Mouse (Mus musculus): ENCODE results near the gene Olfr1061. TPM values are rescaled to one million over a fixed set of nuclear protein-coding genes. Genes with fewer than 3 reads are reported as not detected.
"Not testable (repeated sequence)": the region's sequence is repeated elsewhere in the genome, so short reads cannot be mapped to it uniquely, and the experiment has no call there.

Gene Olfr1061
- total RNA-seq (2017): not detected in 2 replicates

DNA sequence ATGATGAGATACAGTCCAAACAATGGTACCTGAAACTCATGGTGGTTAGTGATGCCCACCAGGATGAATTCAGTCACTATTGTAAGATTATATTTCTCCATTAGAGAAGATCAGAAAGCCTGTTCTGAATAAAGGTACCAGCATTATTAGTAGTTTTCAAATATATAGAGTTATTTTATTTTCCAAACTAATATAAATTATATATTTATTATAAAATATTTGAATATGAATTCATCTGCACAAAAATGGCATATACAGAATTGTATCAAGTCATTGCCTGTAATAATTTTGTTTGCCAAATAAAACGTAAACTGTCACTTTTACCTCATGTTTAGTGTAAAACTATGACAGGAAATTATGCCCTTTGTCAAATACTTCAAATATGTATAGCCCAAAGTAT, at the start of gene Olfr1061:
Olfr1061 (minus strand) TSS at position 101 of the 400 bp plus-strand sequence.
- ATAC-seq (replicated peaks in 1 of 2; ENCODE audit: insufficient read depth in 1 of 2, low FRiP score in 2 of 2, low TSS enrichment in 1 of 2, low read depth in 1 of 2, poor library complexity in 2 of 2, severe bottlenecking in 2 of 2): no peak

DNA sequence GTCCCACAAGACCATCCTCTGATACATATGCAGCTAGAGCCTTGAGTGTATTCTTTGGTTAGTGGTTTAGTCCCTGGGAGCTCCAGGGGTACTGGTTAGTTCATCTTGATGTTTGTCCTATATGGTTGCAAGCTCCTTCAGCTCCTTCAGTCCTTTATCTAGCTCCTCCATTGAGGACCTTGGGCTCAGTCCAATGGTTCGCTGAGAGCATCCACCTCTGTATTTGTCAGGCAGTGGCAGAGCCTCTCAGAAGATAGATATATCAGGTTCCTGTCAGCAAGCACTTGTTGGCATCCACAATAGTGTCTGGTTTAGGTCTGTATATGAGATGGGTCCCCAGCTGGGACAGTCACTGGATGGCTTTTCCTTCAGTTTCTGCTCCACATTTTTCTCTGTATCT, 46.6 kb upstream of the Olfr1061 start:
- no peak for ATAC-seq (replicated peaks in 1 of 2; ENCODE audit: insufficient read depth in 1 of 2, low FRiP score in 2 of 2, low TSS enrichment in 1 of 2, low read depth in 1 of 2, poor library complexity in 2 of 2, severe bottlenecking in 2 of 2)

DNA sequence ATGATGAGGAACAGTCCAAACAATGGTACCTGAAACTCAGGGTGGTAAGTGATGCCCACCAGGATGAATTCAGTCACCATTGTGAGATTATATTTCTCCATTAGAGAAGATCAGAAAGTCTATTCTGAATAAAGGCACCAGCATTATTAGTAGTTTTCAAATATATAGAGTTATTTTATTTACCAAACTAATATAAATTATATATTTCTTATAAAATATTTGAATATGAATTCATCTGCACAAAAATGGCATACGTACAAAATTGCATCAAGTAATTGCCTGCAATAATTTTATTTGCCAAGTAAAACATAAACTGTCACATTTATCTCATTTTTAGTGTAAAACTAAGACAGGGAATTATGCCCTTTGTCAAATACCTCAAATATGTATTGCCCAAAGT, 42.3 kb upstream of the Olfr1061 start, which contains the start of gene Olfr1066:
Olfr1066 (minus strand) TSS at position 101 of the 400 bp plus-strand sequence.
- no peak for ATAC-seq (replicated peaks in 1 of 2; ENCODE audit: insufficient read depth in 1 of 2, low FRiP score in 2 of 2, low TSS enrichment in 1 of 2, low read depth in 1 of 2, poor library complexity in 2 of 2, severe bottlenecking in 2 of 2)

DNA sequence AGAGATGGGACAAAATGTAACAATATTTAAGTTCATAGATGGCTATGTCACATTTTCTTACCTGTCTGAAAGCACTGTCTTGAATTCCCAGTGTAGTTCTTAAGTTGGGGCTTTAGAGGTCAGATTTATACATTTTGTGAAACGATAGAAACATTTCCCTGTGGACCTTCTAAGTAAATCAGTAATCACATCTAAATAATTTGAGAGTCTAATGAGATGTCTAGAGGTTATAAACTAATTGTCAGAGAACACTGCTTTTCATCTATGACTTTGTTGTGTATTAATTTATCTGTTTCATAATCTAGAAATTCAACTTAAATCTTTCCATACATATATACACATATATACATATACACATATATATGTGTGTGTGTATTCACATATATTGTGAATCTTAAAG, 36.6 kb upstream of the Olfr1061 start, which contains the start of gene Olfr1065:
Olfr1065 (minus strand) TSS at position 101 of the 400 bp plus-strand sequence.
- ATAC-seq (replicated peaks in 1 of 2; ENCODE audit: insufficient read depth in 1 of 2, low FRiP score in 2 of 2, low TSS enrichment in 1 of 2, low read depth in 1 of 2, poor library complexity in 2 of 2, severe bottlenecking in 2 of 2): not testable (repeated sequence)

DNA sequence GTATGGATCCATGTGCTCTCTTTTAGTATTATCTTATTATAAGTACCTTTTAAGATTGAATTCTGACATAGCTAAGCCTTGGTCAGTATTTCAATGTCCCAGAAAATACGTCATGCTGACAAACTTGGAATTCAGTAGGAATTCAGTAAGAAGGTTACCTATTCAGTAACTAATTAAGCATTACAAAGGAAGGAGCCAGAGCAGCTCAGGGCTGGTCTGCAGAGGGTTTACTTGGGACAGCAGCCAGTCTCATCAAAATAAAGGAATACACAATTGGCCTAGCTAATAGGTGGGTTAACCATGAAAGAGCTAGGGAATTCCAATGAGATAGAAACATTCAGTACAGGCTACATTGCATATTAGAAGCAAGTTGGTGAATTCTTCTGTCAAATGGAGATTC, 28.3 kb upstream of the Olfr1061 start:
- not testable (repeated sequence) for ATAC-seq (replicated peaks in 1 of 2; ENCODE audit: insufficient read depth in 1 of 2, low FRiP score in 2 of 2, low TSS enrichment in 1 of 2, low read depth in 1 of 2, poor library complexity in 2 of 2, severe bottlenecking in 2 of 2)

- not testable (repeated sequence) for ATAC-seq (replicated peaks in 1 of 2; ENCODE audit: insufficient read depth in 1 of 2, low FRiP score in 2 of 2, low TSS enrichment in 1 of 2, low read depth in 1 of 2, poor library complexity in 2 of 2, severe bottlenecking in 2 of 2)
These were observed 14.7 kb upstream of the Olfr1061 start for GRCm38 (mm10) chr2:86428511-86428910.

DNA sequence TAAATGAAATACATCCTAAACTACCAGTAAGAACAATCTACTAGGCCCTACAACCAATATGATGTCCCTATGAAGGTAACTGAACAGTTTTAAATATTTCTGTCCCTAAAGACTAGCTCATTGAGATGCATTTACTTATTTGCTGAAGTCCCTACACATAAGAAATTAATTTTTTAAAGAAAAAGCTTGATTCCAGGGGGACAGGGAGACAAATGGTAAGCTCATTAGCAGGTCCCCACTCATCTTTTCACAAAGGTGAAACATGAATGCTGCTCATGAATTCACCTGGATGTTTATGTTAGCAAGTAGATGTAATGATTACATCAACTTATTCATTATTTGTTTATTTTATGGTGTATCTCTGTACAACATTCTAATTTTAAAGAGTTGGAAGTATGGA, 12.8 kb upstream of the Olfr1061 start, which contains the start of gene Olfr1062:
Olfr1062 (minus strand) TSS at position 101 of the 400 bp plus-strand sequence.
- not testable (repeated sequence) for ATAC-seq (replicated peaks in 1 of 2; ENCODE audit: insufficient read depth in 1 of 2, low FRiP score in 2 of 2, low TSS enrichment in 1 of 2, low read depth in 1 of 2, poor library complexity in 2 of 2, severe bottlenecking in 2 of 2)

DNA sequence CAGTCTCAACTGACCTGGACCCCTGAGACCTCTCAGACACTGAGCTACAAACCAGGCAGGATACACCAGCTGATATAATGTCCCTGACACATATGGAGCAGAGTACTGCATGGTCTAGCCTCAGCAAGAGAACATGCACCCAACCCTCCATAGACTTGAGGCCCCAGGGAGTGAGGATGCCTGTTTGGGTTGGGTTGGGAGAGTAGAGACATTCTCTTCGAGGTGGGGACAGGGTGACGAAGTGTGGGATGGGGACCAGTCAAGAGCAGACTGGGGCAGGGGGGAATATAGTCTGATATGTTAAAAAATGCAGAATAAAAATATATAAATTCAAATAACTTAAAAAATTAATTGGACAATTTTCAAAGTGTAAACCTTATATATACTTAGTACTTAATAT, 18.7 kb downstream of the Olfr1061 start:
- no peak for ATAC-seq (replicated peaks in 1 of 2; ENCODE audit: insufficient read depth in 1 of 2, low FRiP score in 2 of 2, low TSS enrichment in 1 of 2, low read depth in 1 of 2, poor library complexity in 2 of 2, severe bottlenecking in 2 of 2)

DNA sequence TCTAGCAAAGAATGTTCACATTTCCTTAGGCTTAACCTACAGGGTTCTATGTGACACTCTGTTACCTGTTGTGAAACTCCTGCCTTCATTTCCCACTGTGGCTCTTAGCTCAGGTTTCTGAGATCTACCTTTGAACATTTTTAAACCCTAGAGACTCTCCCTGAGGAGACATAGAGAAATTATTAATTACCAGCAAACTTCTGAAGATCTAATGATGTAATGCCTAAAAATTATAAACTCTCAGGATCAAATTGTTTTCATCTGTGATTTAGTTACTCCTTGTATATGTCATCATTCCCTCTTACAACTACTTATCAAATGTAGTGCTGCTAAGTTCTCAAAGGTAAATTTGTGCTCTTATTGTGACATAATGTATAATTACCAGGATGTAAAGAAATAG, 25.4 kb downstream of the Olfr1061 start, which contains the start of gene Olfr1058:
Olfr1058 (minus strand) TSS at position 101 of the 400 bp plus-strand sequence.
- ATAC-seq (replicated peaks in 1 of 2; ENCODE audit: insufficient read depth in 1 of 2, low FRiP score in 2 of 2, low TSS enrichment in 1 of 2, low read depth in 1 of 2, poor library complexity in 2 of 2, severe bottlenecking in 2 of 2): not testable (repeated sequence)

DNA sequence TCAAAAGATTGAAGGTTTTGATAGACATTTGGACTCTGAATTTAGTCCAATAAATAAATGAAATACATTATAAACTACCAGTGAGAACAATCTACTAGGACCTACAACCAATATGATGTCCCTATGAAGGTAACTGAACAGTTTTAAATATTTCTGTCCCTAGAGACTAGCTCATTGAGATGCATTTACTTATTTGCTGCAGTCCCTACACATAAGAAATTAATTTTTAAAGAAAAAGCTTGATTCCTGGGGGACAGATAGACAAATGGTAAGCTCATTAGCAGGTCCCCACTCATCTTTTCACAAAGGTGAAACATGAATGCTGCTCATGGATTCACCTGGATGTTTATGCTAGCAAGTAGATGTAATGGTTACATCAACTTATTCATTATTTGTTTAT, 35.6 kb downstream of the Olfr1061 start, which contains the start of gene Olfr1057:
Olfr1057 (minus strand) TSS at position 101 of the 400 bp plus-strand sequence.
- no peak for ATAC-seq (replicated peaks in 1 of 2; ENCODE audit: insufficient read depth in 1 of 2, low FRiP score in 2 of 2, low TSS enrichment in 1 of 2, low read depth in 1 of 2, poor library complexity in 2 of 2, severe bottlenecking in 2 of 2)

GRCm38 (mm10) chr2:86366342-86366741, 47.5 kb downstream of the Olfr1061 start:
- ATAC-seq (replicated peaks in 1 of 2; ENCODE audit: insufficient read depth in 1 of 2, low FRiP score in 2 of 2, low TSS enrichment in 1 of 2, low read depth in 1 of 2, poor library complexity in 2 of 2, severe bottlenecking in 2 of 2): not testable (repeated sequence)

Other genes with a start within 250 kb of the Olfr1061 start
- not detected in 2 replicates for gene Olfr1043, start 246.5 kb downstream of the Olfr1061 start, total RNA-seq (2017)
- gene Olfr1044, start 236.2 kb downstream of the Olfr1061 start, total RNA-seq (2017): not detected in 2 replicates
- gene Olfr52, start 228.4 kb downstream of the Olfr1061 start, total RNA-seq (2017): not detected in 2 replicates
- not detected in 2 replicates for gene Olfr1045, start 211.0 kb downstream of the Olfr1061 start, total RNA-seq (2017)
- not detected in 2 replicates for gene Olfr1046, start 194.7 kb downstream of the Olfr1061 start, total RNA-seq (2017)
- gene Olfr1047, start 182.6 kb downstream of the Olfr1061 start, total RNA-seq (2017): not detected in 2 replicates
- not detected in 2 replicates for gene Olfr1048, start 173.8 kb downstream of the Olfr1061 start, total RNA-seq (2017)
- gene Olfr1049, start 155.7 kb downstream of the Olfr1061 start, total RNA-seq (2017): not detected in 2 replicates
- gene Olfr1051, start 135.0 kb downstream of the Olfr1061 start, total RNA-seq (2017): not detected in 2 replicates
- gene Olfr1052, start 121.6 kb downstream of the Olfr1061 start, total RNA-seq (2017): not detected in 2 replicates
- not detected in 2 replicates for gene Olfr1053, start 98.8 kb downstream of the Olfr1061 start, total RNA-seq (2017)
- not detected in 2 replicates for gene Olfr1054, start 78.6 kb downstream of the Olfr1061 start, total RNA-seq (2017)
- not detected in 2 replicates for gene Olfr1055, start 63.8 kb downstream of the Olfr1061 start, total RNA-seq (2017)
- gene Olfr1056, start 51.6 kb downstream of the Olfr1061 start, total RNA-seq (2017): not detected in 2 replicates
- gene Olfr1057, start 35.7 kb downstream of the Olfr1061 start, total RNA-seq (2017): not detected in 2 replicates
- gene Olfr1058, start 25.5 kb downstream of the Olfr1061 start, total RNA-seq (2017): not detected in 2 replicates
- not detected in 2 replicates for gene Olfr1062, start 12.7 kb upstream of the Olfr1061 start, total RNA-seq (2017)
- gene Olfr1065, start 36.5 kb upstream of the Olfr1061 start, total RNA-seq (2017): not detected in 2 replicates
- gene Olfr1066, start 42.2 kb upstream of the Olfr1061 start, total RNA-seq (2017): not detected in 2 replicates
- gene Olfr228, start 73.3 kb upstream of the Olfr1061 start, total RNA-seq (2017): not detected in 2 replicates
- gene Olfr1076, start 94.4 kb upstream of the Olfr1061 start, total RNA-seq (2017): not detected in 2 replicates
- not detected in 2 replicates for gene Olfr1079, start 128.4 kb upstream of the Olfr1061 start, total RNA-seq (2017)
- not detected in 2 replicates for gene Olfr1080, start 144.2 kb upstream of the Olfr1061 start, total RNA-seq (2017)
- not detected in 2 replicates for gene Olfr1082, start 184.9 kb upstream of the Olfr1061 start, total RNA-seq (2017)
- gene Olfr1084, start 225.7 kb upstream of the Olfr1061 start, total RNA-seq (2017): not detected in 2 replicates
- not detected in 2 replicates for gene Olfr1085, start 248.0 kb upstream of the Olfr1061 start, total RNA-seq (2017)